Mouse (Mus musculus): Measurements from ENCODE around the gene Ctps.

DNA sequence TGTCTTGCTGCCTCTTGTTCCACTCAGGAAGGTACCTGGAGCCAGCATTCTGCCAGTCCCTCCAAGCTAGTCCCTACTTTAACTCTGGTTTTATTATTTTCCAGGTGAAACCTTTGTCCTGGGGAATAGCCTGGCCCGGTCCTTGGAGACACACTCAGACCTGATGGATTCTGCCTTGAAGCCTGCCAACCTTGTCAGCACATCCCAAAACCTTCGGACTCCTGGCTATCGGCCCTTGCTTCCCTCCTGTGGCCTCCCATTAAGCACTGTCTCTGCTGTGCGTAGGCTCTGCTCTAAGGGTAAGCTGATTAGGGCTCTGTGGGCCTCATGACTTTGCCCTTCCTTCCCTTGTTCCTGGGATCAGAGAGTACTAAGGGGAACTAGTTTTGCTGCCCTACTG is 47.7 kb downstream of the Ctps start:
- TF ChIP-seq GATA1 (IDR thresholded peaks at IDR 0.05; ENCODE audit: low read length) (no peak), TAL1 (IDR thresholded peaks at IDR 0.05; ENCODE audit: low read length) (no peak)
